Mouse (Mus musculus) megakaryocyte, embryonic 14.5 days (primary cell): Measurements from ENCODE around the gene Snrnp35.

Experiments
- FLI1 ChIP-seq: IDR thresholded peaks from 2 replicates; pipeline ENCODE4 v1.6.1; 2012; ENCODE audit warnings: low read length, inconsistent platforms, mixed read lengths
- GATA1 ChIP-seq: IDR thresholded peaks from 3 replicates; pipeline ENCODE4 v1.6.1; 2012; ENCODE audit warnings: mixed read lengths, low read length, inconsistent platforms, borderline replicate concordance

DNA sequence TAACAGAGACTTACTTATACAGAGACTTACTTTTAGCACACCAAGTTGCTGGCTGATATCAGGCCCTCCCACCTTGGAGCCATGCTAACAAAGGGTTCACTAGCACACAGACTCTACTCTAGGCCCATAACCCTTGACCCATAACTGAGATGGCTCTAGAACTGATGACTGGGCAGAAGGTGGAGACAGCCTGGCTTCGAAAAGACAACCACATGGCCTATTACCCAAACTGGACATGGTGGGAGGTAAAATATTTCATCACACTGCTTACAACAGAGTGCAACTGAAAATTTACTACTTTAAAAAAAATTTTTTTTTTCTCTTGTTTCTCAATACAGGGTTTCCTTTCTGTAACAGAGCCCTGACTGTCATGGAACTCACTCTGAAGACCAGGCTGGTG lies 15.2 kb upstream of the Snrnp35 start:
- TF ChIP-seq GATA1 (no peak), FLI1 (no peak)
